Mouse (Mus musculus) ES-Bruce4 (cell line): ENCODE measurements around the gene Taf15. TPM values are rescaled to one million over a fixed set of nuclear protein-coding genes. Genes with fewer than 3 reads are reported as not detected.
A peak's percentile ranks its signal among the peaks of the same experiment; 100 is the strongest.

Source experiments
- H3K27ac ChIP-seq: 2 replicates; pipeline ENCODE4 v1.5.1; 2012; ENCODE audit warnings: low read length, inconsistent platforms; ENCODE audit not compliant: insufficient read depth
- H3K27me3 ChIP-seq: 2 replicates; pipeline ENCODE4 v1.6.1; 2012; ENCODE audit warnings: mild to moderate bottlenecking, low read length, inconsistent platforms; ENCODE audit not compliant: control insufficient read depth, poor library complexity, insufficient read depth, severe bottlenecking
- H3K36me3 ChIP-seq: 2 replicates; pipeline ENCODE4 v1.6.1; 2012; ENCODE audit warnings: inconsistent platforms, mild to moderate bottlenecking, low read length, moderate library complexity; ENCODE audit not compliant: control insufficient read depth, poor library complexity, insufficient read depth, severe bottlenecking
- H3K4me1 ChIP-seq: one replicate; pipeline ENCODE4 v1.8.1; 2011; ENCODE audit warnings: low read length; ENCODE audit not compliant: control insufficient read depth, insufficient read depth
- H3K4me3 ChIP-seq: 2 replicates; pipeline ENCODE4 v1.5.1; 2011; ENCODE audit warnings: low read depth, mild to moderate bottlenecking, low read length
- H3K9ac ChIP-seq: 2 replicates; pipeline ENCODE4 v1.6.1; 2012; ENCODE audit warnings: low read depth, mild to moderate bottlenecking, inconsistent platforms; ENCODE audit not compliant: poor library complexity, severe bottlenecking
- H3K9me3 ChIP-seq: replicated peaks from 2 replicates; pipeline ENCODE4 v1.6.1; 2012; ENCODE audit warnings: mild to moderate bottlenecking, low read length, inconsistent platforms; ENCODE audit not compliant: control insufficient read depth, poor library complexity, insufficient read depth, severe bottlenecking
- CTCF ChIP-seq: IDR thresholded peaks from one replicate; pipeline ENCODE4 v1.8.1; 2011; ENCODE audit warnings: low read depth, low read length
- EP300 ChIP-seq: IDR thresholded peaks from 2 replicates; pipeline ENCODE4 v1.6.1; 2011; ENCODE audit warnings: low read depth, low read length; ENCODE audit not compliant: insufficient read depth
- POLR2A ChIP-seq: IDR thresholded peaks from one replicate; pipeline ENCODE4 v1.8.1; 2011; ENCODE audit warnings: low read length; ENCODE audit not compliant: insufficient read depth
- polyA plus RNA-seq: library from polyadenylated mRNA; stranded (reverse); fragments of >200 nt; gene quantifications from 2 replicates; pipeline ENCODE4 v1.2.4, GENCODE M21; 2011; ENCODE audit warnings: low read depth; ENCODE audit not compliant: missing spikeins, insufficient read depth, insufficient read length

The Taf15 gene
- polyA plus RNA-seq, 1 experiment = 326 TPM

- Histone ChIP-seq H3K4me1 (peaks cover 2% of the 10 kb centered on the region), H3K27ac (no peak overlapping the region), H3K9me3 (no peaks in the 10 kb centered on the region), H3K36me3 (peaks cover 43% of the 10 kb centered on the region), H3K4me3 (no peak overlapping the region), H3K9ac (no peak overlapping the region), H3K27me3 (no peaks in the 10 kb centered on the region)
- TF ChIP-seq EP300 (no peak), CTCF (no peak), POLR2A (no peak)
Observed at GRCm38 (mm10) chr11:83491488-83491887, 18.6 kb downstream of the Taf15 start.

GRCm38 (mm10) chr11:83495571-83495970 lies 22.7 kb downstream of the Taf15 start:
- peaks cover 2% of the 10 kb centered on the region for H3K4me1 ChIP-seq
- H3K27ac ChIP-seq = peak overlapping the region; percentile 70; the same call in 1 of the 2 replicates
- no peak overlapping the region for H3K4me3 ChIP-seq
- H3K27me3 ChIP-seq = no peaks in the 10 kb centered on the region
- peaks cover 41% of the 10 kb centered on the region for H3K36me3 ChIP-seq
- no peaks in the 10 kb centered on the region for H3K9me3 ChIP-seq
- H3K9ac ChIP-seq = no peak overlapping the region
- TF ChIP-seq POLR2A (no peak), CTCF (no peak), EP300 (no peak)

GRCm38 (mm10) chr11:83504308-83504707 lies 31.4 kb downstream of the Taf15 start:
- H3K27me3 ChIP-seq = no peaks in the 10 kb centered on the region
- H3K27ac ChIP-seq = no peak overlapping the region
- no peaks in the 10 kb centered on the region for H3K4me1 ChIP-seq
- H3K4me3 ChIP-seq = no peak overlapping the region
- H3K9me3 ChIP-seq = no peaks in the 10 kb centered on the region
- H3K36me3 ChIP-seq = peaks cover 67% of the 10 kb centered on the region
- no peak overlapping the region for H3K9ac ChIP-seq
- TF ChIP-seq EP300 = no peak
- no peak for TF ChIP-seq CTCF
- no peak for TF ChIP-seq POLR2A

GRCm38 (mm10) chr11:83509521-83509920 lies 36.6 kb downstream of the Taf15 start:
- Histone ChIP-seq H3K9me3 (no peaks in the 10 kb centered on the region), H3K4me3 (no peak overlapping the region), H3K9ac (no peak overlapping the region), H3K27ac (no peak overlapping the region), H3K36me3 (peaks cover 29% of the 10 kb centered on the region), H3K4me1 (no peaks in the 10 kb centered on the region), H3K27me3 (no peaks in the 10 kb centered on the region)
- TF ChIP-seq CTCF (no peak), POLR2A (no peak), EP300 (no peak)

- Histone ChIP-seq H3K4me1 (no peaks in the 10 kb centered on the region), H3K4me3 (no peak overlapping the region), H3K27ac (no peak overlapping the region), H3K27me3 (no peaks in the 10 kb centered on the region), H3K36me3 (no peaks in the 10 kb centered on the region), H3K9me3 (no peaks in the 10 kb centered on the region), H3K9ac (no peak overlapping the region)
- no peak for TF ChIP-seq POLR2A
- TF ChIP-seq CTCF = no peak
Observed at GRCm38 (mm10) chr11:83517153-83517552, 44.3 kb downstream of the Taf15 start.

- no peak overlapping the region for H3K27ac ChIP-seq
- no peaks in the 10 kb centered on the region for H3K36me3 ChIP-seq
- no peaks in the 10 kb centered on the region for H3K27me3 ChIP-seq
- H3K9ac ChIP-seq = no peak overlapping the region
- TF ChIP-seq POLR2A (no peak), CTCF (no peak), EP300 (no peak)
- no peak overlapping the region for H3K4me3 ChIP-seq
- no peaks in the 10 kb centered on the region for H3K9me3 ChIP-seq
- H3K4me1 ChIP-seq = no peaks in the 10 kb centered on the region
Observed at GRCm38 (mm10) chr11:83518371-83518770, 45.5 kb downstream of the Taf15 start.
